Mouse (Mus musculus): ENCODE results near the gene Prkn.

The Prkn gene

DNA sequence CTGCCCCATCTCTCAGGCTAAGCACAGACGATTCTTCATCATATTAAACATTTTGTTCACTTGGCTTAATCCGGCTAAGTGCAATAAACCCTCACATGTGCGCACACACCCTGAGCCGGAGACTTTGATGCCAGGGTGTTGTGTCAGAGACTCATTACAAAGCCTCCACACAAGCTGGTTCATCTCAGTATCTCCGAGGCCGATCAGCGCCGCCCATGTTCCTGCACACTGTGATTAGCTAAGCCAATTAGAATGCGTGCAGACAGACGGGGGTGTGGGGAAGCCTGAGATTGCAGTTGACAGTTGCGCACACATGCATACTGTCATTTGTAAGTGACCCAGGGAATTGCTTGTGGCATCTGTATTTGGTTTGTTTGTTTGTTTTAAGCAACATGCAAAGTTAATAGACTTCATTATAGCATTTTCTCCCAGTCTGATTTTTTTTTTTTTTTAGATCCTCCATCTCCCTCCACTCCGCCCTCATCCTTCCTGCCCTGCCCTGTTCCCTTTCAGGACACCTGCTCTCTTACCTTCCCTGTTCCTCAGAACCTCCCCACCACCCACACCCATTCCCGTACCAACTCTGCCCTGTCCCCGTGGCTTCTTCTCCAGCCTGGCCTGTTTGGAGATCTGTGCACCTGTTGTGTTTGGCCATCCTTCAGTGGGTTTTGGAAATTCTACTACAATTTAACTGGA lies 1202.5 kb downstream of the Prkn start:
- DNase-seq (ENCODE audit: low read depth): no peak

DNA sequence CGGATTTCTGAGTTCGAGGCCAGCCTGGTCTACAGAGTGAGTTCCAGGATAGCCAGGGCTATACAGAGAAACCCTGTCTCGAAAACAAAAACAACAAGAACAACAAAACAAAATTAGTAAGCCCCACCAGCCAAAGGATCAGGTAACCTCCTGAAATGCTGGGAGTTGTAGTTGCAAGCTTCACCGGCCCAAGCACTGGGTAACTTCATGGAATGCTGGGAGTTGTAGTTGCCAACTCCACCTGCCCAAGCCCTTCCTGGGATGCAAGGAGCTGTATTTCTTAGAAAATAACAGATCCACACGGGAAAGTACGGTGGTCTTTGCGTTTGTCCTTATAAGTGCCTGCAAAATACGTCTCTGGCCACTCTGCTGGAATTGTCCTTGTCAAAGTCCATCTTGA lies 1204.0 kb downstream of the Prkn start:
- no peak for DNase-seq (ENCODE audit: low read depth)

DNA sequence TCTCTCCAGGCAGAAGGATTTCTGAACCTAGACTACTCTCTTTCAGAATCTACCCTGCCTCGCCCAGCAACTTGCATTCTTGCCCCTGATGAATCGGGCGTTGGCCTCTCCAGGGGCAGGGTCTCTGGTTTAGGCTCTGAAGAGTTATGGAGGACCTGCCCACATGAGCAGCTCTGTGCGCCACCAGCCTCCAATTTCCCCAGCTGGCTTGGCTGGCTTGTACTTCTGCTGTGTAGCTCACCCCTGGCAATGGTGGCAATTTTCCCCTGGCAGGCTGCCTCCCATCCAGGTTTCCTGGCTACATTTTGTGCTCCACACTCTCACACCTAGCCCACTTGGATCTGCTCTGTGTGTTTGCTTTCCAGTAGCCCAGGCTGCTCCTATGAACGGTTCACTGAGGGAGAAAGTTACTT lies 1205.7 kb downstream of the Prkn start:
- no peak for DNase-seq (ENCODE audit: low read depth)

DNA sequence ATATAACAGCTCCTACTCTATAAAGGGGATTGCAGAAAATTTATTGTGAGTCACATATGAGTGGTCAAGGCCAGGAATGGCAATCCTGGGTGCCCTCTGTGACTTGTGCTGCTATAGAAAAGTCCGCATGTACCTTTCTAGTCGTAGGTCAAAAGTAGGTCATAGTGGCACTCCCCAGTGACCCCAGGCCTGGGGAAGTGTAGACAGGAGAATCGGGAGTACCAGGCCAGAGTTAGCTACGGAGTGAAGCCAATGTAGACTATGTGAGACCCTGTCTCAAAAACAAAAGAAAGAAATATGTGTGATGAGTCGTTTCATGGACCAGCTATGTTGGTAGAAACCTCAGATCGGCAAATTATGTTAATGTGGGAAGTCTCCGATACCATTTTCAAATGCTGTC lies 1206.8 kb downstream of the Prkn start:
- no peak for DNase-seq (ENCODE audit: low read depth)

DNA sequence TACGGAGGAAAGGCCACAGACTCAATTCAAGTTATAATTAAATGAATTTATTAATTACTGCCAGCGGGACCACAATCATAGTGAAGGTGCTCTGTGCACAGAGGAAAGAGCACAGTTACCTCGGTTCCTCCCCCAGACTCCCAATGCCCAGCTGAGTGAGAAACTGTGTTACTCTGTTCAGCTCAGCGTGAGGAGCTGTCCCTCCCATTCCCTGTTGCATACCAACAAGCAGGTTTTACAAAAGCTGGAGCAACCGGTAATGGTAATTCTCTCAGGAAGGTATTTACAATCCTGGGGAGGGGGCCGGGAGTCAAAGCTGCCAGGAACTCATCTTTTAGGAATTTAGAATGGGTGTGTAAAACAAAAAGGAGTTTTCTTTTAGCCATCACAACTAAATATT lies 1207.3 kb downstream of the Prkn start:
- DNase-seq (ENCODE audit: low read depth): no peak

DNA sequence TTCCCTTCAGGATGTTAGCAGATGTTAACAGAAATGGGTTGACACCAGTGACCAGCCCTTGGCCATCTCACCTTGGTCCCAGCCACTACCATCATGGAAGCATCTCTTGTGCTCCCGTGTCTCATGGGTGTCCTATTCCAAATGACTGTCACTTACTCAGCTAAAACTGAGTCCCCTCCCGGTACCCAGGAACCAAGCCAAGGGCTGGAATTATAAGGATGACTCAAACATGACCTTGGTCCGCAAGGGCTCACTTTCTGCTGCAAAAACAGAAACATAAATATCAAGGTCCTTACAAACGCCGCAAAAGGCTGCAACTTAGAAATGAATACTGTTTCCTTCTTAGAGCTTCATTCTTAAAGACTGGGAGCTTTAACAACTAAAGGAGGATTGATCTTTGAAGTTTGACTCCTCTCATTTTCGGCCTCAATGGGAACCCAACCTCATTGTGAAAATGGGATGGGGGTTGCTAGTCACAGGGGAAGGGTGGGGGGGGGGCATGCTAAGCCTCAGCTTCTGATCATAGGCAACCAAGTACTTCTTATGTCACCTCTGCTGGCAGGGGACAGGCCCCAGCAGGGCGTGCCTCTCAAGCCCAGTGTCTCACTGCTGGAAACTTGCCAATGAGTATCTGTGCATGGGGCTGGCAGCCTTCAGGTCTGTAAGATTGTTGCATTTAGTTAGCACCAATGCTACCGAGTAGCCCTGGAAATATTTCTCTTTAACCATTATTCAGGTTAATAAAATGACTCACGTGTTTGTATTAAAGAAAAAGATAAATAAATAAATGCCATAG lies 1208.7 kb downstream of the Prkn start:
- DNase-seq (ENCODE audit: low read depth): no peak

DNA sequence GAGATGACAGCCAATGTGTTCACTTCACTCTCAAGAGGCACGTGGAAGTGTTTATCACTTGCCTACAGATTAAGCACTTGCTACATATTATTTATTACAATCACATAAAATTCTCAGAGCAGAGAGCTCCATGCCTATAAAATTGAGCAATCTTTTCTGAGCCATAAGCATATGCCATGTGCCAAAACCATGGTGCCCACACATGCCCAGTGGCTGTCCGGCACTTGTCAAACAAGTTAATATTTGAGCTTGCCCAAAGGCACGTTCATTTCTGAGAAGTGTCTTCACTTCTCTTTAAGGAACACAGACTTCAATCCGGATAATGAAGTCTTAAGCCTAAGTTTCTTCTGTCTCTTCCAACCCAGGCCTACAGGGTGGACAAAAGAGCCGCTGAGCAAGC lies 1210.1 kb downstream of the Prkn start:
- no peak for DNase-seq (ENCODE audit: low read depth)

DNA sequence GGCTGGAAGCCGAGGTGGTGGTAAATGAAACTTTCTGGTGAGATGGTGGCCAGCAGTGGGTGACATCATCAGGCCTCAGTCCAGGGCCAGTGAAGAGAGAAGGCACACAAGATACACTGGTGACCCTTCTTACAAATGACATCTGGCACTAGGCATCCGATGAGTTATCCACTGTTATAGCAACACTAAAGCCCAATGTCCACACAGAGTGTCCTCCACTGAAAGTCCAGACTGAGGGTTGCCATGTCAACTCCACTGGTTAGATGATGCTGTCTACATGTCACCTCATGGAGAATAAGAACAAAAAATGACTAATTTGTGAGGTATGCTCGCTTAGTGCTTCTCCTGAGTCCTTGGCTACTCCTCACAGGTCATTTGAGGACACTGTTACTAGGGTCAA lies 1210.8 kb downstream of the Prkn start:
- DNase-seq (ENCODE audit: low read depth): no peak

DNA sequence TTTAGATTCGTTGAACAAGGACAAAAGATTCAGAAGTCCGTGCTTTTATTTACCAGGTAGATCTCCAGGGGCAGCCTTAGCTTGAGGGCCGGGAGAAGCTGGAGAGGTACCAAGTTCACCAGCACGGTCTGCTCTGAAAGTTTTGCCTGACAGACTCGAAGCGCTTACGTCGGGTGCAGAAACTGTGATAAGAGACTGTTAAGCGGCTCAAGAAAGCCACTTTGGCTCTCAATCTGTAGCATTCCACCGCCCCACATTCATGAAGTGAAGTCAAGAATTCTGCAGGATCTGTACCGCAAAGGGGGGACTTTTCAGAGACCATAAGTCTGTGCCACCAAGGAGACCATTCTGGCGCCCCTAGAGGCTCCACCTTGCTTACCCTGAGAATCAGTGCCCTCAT lies 1212.5 kb downstream of the Prkn start:
- no peak for DNase-seq (ENCODE audit: low read depth)

DNA sequence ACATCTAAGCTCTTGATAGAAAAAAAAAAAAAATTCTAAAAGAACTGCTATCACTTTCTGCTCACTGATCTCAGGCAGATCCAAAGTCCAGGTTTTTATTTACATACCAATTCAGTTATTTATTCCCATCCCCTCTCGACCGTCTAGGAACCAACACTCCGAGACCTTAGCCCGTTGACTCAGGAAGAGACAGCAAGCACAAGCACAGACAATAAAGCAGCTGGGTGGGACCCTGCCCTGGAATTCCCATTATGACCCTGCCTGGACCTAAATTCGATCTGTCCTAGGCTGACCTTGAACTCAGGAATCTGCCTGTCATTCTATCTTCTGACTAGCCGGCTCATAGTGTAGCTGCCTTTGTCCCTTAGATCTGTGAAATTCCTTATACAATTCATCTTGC lies 1218.9 kb downstream of the Prkn start:
- no peak for DNase-seq (ENCODE audit: low read depth)

DNA sequence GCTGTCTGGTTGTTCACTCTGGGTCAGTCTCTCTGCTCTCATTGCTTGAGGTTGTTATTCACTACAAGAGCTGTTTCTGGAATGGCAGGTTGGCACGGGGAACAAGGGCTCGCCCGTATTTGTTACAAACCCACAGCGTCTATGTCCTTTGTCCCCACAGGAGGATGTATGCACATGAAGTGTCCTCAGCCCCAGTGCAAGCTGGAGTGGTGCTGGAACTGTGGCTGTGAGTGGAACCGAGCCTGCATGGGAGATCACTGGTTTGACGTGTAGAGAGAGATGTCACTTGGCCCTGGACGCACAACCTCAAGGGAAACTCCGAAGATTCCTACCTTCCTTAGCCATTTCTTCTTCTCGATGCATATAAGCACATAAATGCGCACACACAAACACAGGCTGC lies 1221.2 kb downstream of the Prkn start:
- no peak for DNase-seq (ENCODE audit: low read depth)

DNA sequence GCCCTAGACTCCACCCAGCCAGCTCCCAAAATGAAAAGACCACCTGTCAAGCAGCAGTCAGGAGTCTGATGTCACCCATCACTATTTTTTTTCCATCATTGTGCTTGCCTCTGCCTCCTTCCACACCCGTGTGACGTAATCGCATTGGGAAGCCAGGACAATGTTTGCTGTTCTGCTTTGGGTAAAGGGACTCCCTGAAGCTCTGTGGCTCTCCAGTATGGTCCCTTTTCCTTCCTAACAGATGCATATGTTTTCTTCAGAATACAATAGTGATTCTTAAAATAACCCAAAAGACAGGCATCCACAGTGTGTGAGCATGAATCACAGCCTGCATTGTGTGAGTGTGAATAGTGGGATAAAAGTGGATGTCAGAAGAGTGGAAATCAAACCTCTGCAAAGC lies 1222.7 kb downstream of the Prkn start:
- DNase-seq (ENCODE audit: low read depth): no peak

DNA sequence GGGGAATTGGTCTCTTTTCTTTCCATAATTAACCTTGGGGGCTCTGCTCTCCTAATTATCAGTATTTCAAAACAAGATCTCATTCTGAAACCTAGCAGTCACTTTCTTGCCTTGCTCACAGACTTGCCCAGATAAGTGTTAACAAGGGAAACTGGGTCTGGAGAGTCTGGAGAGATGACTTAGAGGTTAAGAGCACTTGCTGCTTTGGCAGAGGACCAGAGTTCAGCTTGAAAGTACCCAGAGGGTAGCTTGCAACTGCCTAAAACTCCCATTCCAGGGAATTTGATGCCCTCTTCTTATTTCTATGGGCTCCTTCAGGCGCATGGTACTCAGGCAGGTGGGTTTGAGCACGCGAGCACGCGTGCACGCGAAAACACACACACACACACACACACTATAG lies 1223.3 kb downstream of the Prkn start:
- DNase-seq (ENCODE audit: low read depth): no peak

DNA sequence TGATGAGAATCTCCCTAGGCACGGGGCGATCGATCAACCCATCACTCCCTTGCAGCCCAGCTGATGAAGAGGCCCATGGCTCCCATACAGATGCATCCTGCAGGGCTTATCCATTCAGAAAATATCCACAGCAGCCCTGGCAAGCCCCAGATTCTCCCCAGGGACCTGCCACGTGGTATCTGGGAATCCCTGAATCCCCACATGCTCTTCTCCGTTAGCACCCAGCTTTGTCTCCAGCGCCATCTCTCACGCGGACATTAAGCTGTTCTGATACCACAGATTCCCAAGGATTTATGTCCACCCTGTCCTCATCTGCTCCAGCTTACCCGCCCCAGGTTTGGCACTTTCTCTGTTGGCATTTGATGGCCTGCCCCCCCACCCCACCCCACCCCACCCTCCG lies 1225.9 kb downstream of the Prkn start:
- no peak for DNase-seq (ENCODE audit: low read depth)

DNA sequence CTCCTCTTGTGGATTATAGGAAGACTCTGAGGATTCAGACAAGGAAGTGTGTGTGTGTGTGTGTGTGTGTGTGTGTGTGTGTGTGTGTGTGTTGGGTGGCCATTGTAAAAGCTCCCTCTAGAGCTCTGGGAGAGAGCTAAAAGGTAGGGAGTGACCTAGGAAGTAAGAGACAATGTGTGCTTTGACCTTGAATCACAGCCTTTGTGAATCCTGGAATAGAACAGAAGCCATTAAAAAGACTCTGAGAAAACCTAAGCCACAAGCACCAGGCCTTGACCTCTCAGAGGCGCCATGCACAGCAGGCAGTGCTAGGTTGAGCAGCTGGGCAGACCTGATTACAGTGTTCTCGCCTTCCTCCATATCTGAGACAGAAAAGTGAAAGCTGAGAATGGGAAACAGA lies 1236.6 kb downstream of the Prkn start:
- DNase-seq (ENCODE audit: low read depth): no peak

DNA sequence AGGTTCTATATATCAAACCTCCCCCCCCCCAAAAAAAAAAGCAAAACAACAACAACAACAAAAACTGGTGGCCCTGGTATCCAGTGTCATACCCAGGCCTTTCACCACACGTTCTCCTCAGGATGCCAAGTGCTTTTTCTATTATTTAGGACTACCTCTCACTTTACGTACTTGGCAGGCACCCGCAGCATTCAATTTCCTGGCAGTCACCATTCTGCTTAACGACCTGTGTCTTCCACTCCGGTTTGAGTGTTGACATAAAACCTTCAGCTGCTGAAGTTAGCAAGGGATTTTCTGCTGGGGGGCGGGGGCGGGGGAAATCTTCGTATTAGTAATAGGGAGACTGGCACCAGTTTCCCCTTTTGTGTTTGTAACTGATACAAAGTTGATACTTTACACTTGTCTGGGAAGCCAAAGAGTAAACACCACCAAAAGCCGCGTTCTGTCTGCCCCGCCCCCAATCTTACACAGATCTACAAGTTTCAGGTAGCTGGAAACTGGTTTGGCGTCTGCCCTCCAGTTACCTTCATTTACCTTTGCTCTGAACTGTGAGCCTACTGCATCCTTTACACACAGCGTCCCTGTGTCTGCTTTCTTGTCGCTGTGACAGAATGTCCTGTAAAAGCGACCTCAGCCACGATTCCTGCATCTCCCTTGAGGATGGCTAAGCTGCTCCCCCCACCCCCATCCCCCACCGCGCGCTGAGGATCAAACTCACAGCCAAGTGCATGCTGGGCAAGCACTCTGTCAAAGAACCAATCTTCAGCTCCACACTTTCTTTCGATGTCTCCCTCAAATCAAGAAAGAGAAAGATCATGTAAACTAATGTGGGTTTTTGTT lies 1240.7 kb downstream of the Prkn start:
- DNase-seq (ENCODE audit: low read depth): no peak

DNA sequence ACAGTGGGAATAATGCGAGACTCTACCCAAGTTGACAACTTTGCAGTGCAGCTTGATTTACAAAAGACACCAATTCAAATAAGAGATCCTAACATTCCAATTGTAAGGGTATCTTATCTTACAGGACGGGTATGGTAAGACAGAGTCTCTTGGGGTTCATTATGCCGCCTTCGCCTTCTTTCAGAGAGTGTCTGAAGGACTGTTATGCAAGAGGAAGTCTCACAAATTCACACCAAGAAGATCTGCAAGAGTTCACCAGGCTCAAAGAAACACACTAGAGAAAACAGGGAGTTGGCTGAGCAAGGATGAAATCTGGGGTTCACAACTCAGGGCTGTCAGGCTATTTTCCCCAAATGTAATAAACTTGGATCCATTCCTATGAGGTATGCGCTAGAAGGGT lies 1242.0 kb downstream of the Prkn start:
- no peak for DNase-seq (ENCODE audit: low read depth)

DNA sequence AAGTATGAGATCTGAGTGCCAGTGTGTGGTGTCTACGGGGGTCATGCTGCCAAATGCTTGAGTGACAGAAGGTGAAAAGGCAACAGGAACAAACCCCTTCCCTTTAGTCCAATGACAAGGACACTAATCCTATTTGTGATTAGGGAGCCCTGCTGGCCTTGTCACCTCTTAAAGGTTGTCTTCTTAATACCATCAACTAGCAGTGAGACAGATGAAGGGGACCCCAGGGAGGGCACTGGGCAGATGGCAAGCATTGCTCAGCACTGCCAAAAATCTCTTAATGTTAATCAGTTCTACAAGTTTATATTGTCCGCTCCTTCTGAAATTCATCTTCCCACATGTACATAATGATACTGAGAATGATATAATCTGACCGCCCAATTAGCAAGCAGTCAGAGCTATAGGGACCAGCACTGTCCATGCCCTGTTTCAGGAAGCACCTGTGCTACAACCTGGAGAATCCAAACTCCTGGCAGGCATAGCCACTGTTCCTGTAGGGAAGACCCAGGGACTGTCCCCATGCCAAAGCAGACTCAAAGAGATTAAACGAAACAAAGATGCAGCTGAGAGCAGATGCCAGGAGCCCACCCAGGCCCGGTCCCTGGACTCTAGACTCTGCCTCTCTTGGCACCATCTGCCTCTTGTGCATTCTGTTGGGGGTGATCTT lies 1250.2 kb downstream of the Prkn start:
- no peak for DNase-seq (ENCODE audit: low read depth)

DNA sequence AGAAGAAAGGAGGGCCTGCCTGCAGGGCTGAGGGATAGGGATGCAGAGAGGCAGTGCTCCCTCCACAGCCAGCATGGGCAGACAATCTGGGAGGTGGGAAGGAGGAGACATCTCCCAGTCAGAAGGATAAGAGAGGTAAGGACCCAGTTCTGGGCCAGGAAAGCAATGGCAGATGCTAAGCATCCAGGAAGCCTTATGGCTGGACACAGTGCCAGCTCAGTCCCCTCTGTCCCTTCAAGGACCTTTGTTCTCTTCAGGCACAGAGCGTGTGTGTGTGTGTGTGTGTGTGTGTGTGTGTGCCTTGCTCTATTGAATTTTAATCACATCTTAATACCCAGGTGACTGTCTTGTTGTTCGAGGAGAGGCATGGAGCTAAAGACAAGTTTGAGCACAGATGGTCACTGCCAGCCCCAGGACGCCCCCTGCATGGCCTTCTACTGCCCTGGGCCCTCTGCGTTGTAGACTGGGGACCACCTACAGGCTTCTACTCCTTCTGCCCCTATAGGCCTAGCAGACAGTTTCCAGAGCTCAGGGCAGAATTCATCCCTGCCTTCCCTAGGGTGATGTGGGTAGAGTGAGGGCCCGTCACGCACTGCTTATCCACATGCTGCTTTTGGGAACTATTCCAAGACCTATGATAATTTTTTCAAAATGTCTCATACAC lies 1252.8 kb downstream of the Prkn start:
- DNase-seq (ENCODE audit: low read depth): no peak

DNA sequence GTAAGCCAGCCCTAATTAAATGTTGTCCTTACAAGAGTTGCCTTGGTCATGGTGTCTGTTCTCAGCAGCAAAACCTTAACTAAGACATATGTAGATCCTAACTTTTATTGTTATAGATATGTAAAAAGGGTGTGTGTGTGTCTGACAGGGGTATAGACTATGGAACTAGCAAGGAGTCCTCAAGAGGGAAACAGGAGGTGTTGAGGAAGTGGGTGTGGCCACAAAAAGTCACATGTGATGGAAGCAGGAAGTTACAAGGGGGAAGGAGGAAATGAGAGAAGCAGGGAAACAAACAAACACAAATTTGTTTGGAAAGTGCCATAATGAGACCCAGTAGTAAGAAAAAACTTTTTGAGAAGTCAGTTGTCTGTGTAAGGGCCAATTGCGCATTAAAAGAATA lies 1253.8 kb downstream of the Prkn start:
- DNase-seq (ENCODE audit: low read depth): no peak

DNA sequence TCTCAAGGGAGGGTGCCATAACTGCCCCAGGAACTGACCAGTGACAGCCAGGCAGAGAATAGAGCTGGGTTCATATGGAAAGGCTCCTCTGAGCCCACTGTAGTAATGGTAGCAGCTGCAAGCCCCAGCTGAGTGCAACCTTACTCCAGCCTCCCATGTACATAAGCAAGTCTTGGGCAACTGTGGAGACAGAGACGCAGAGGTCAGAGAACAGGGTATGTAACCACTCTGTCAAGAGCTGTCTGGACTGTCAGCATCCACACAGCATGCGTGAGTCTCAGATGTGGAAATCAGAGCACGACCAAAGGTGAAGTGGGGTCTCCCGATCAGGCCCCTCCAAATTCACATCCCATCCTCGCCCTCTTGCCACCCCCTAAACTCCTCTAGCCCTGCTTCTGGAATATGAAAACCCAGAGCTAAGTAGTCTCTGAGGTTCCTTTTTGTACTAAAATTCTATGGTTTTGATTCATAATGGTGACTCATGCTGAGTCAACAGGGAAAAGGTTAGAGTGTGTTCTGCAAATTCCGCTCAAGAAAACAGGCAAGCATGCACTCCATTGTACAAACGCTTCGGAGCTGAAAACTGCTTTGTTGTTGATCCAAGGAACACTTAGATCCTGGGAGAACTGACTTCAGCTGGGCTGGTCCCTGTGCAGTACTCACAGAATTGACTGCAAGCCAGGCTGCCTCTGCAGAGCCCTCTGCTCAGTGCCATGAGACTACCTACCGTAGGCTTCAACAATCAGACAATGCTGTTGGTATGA lies 1254.8 kb downstream of the Prkn start:
- DNase-seq (ENCODE audit: low read depth): no peak

Data from 416B (cell line).